Mouse (Mus musculus): ENCODE measurements around the gene Phykpl. TPM values are rescaled to one million over a fixed set of nuclear protein-coding genes. Genes with fewer than 3 reads are reported as not detected.

Phykpl gene
- polyA plus RNA-seq, 1 experiment from 2014 or later, result 22.2 TPM

DNA sequence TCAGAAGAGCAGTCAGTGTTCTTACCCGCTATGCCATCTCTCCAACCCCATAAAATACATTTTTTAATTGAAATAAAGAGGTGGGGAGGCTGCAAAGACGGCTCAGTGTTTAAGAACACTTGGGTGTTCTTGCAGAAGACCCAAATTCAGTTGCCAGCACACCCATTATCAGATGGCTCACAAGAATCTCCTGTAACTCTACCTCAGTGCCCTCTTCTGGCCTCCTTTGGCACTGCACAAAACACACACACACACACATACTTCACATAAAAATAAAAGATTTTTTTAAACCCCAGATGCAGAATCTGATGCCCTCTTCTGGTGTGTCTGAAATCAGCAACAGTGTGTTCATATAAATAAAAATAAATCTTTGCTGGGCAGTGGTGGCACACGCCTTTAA is 4.3 kb downstream of the Phykpl start:
- no peak overlapping the region for H3K4me3 ChIP-seq
- H3K27me3 ChIP-seq (replicated peaks), result no peaks in the 10 kb centered on the region
- peaks cover 33% of the 10 kb centered on the region for H3K4me1 ChIP-seq
- H3K9me3 ChIP-seq (replicated peaks), result no peaks in the 10 kb centered on the region
- ATAC-seq, result no peak
- WGBS (ENCODE audit: insufficient replicate concordance), result 91% methylated on average over 3 of the region's 3 CpGs
- H3K4me2 ChIP-seq, result no peak overlapping the region
- H3K9ac ChIP-seq, result no peak overlapping the region
- H3K36me3 ChIP-seq, result peaks cover 82% of the 10 kb centered on the region
- no peak overlapping the region for H3K27ac ChIP-seq

DNA sequence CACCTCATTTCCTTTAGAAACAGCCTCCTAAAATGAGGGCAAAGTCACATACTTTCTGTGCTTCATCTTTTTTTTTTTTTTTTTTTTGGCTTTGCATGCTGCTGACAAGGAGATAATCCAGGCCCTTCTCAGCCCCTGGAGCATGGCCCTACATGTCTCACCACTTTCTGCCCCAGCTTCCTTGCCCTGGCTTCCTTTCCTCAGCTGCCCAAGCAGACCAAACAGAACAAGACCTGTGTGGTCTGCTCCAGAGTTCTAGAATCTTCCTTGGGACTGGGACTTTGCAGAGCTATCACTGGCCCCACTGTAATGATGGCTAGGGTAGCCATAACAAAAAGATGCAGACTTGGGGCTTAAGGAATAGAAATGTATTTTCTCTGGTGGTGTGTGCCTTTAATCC is 5.4 kb downstream of the Phykpl start:
- no peak for ATAC-seq
- Histone ChIP-seq H3K27me3 (replicated peaks) (no peaks in the 10 kb centered on the region), H3K27ac (no peak overlapping the region), H3K9ac (no peak overlapping the region), H3K9me3 (replicated peaks) (no peaks in the 10 kb centered on the region), H3K4me3 (no peak overlapping the region), H3K36me3 (peaks cover 93% of the 10 kb centered on the region), H3K4me1 (peaks cover 27% of the 10 kb centered on the region), H3K4me2 (no peak overlapping the region)

DNA sequence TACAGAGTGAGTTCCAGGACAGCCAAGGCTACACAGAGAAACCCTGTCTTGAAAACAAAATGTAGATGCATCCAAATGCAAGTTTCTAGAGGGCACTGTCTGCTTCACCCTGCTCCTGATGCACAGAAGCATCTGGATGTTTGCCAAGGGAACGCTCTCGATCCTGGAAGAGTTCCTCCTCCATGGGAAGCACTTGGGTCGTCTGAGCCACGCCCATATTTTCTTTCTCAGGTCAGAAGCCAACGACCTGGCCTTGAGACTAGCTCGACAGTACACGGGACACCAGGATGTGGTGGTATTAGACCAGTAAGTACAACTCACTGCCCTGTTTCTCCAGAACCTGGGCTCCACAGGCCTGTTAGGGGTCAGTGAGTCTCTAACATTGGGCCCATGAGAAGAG is 6.6 kb downstream of the Phykpl start:
- H3K36me3 ChIP-seq, result peaks cover 100% of the 10 kb centered on the region
- H3K27ac ChIP-seq, result no peak overlapping the region
- H3K4me2 ChIP-seq, result no peak overlapping the region
- peaks cover 16% of the 10 kb centered on the region for H3K4me1 ChIP-seq
- H3K27me3 ChIP-seq (replicated peaks), result no peaks in the 10 kb centered on the region
- no peak overlapping the region for H3K9ac ChIP-seq
- no peak for ATAC-seq
- no peaks in the 10 kb centered on the region for H3K9me3 ChIP-seq (replicated peaks)
- no peak overlapping the region for H3K4me3 ChIP-seq
- WGBS (ENCODE audit: insufficient replicate concordance), result 75% methylated on average over 7 of the region's 7 CpGs

DNA sequence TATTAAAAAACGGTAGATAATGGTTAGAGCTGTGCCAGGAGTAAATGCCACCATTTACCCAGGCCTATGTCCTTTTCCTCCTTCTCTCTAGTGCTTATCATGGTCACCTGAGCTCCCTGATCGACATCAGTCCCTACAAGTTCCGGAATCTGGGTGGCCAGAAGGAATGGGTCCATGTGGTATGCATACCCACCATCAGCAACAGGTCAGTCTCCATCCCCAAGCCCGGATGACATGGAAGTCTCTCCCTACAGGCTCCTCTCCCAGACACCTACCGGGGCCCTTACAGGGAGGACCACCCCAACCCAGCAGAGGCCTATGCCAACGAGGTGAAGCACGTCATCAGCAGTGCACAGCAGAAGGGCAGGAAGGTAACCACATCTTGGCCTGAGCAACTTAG is 7.4 kb downstream of the Phykpl start:
- 84% methylated on average over 7 of the region's 7 CpGs for WGBS (ENCODE audit: insufficient replicate concordance)
- Histone ChIP-seq H3K4me1 (peaks cover 9% of the 10 kb centered on the region), H3K9ac (no peak overlapping the region), H3K9me3 (replicated peaks) (no peaks in the 10 kb centered on the region), H3K36me3 (peaks cover 100% of the 10 kb centered on the region), H3K4me2 (no peak overlapping the region), H3K27ac (no peak overlapping the region), H3K4me3 (no peak overlapping the region), H3K27me3 (replicated peaks) (no peaks in the 10 kb centered on the region)
- no peak for ATAC-seq

DNA sequence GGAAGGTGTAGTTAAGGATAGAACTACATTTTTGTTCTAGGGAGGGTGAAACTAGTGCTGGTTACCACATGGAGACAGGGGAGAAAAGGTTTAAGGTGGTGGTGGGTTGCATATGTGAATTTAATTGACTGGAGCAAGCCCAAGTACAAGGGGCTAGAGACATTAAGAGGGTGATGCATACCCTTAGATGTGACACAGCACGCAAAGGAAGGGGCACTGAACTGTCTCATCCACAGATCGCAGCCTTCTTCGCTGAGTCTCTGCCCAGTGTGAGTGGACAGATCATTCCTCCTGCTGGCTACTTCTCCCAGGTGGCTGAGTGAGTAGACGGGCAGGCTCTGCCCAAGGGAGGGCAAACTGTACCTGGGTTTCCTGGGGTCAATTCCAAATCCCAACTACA is 8.8 kb downstream of the Phykpl start:
- Histone ChIP-seq H3K36me3 (peaks cover 100% of the 10 kb centered on the region), H3K4me2 (no peak overlapping the region), H3K27me3 (replicated peaks) (no peaks in the 10 kb centered on the region), H3K4me3 (no peak overlapping the region), H3K27ac (0 out of 2 replicates have a peak overlapping the region, but pooled peaks have one; percentile 1), H3K9me3 (replicated peaks) (no peaks in the 10 kb centered on the region), H3K4me1 (peaks cover 9% of the 10 kb centered on the region; the same call in 1 of the 2 replicates), H3K9ac (no peak overlapping the region)
- WGBS (ENCODE audit: insufficient replicate concordance), result 88% methylated on average over 4 of the region's 4 CpGs
- ATAC-seq, result no peak

DNA sequence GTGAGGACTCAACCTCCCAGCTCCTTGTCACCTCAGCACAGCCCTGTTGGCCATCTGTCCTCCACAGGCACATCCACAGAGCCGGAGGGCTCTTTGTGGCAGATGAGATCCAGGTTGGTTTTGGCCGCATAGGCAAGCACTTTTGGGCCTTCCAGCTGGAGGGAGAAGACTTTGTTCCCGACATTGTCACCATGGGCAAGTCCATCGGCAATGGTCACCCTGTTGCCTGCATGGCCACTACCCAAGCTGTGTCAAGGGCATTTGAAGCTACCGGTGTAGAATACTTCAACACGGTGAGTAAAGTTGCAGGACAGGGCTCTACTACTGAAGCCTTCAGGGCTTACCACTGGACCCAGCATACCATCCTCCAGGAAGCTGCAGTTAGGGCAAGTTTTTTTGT is 9.3 kb downstream of the Phykpl start:
- Histone ChIP-seq H3K9ac (no peak overlapping the region), H3K4me2 (no peak overlapping the region), H3K27me3 (replicated peaks) (no peaks in the 10 kb centered on the region), H3K9me3 (replicated peaks) (no peaks in the 10 kb centered on the region), H3K4me3 (no peak overlapping the region), H3K27ac (no peak overlapping the region), H3K36me3 (peaks cover 100% of the 10 kb centered on the region), H3K4me1 (peaks cover 9% of the 10 kb centered on the region; the same call in 1 of the 2 replicates)
- 91% methylated on average over 6 of the region's 6 CpGs for WGBS (ENCODE audit: insufficient replicate concordance)
- no peak for ATAC-seq

DNA sequence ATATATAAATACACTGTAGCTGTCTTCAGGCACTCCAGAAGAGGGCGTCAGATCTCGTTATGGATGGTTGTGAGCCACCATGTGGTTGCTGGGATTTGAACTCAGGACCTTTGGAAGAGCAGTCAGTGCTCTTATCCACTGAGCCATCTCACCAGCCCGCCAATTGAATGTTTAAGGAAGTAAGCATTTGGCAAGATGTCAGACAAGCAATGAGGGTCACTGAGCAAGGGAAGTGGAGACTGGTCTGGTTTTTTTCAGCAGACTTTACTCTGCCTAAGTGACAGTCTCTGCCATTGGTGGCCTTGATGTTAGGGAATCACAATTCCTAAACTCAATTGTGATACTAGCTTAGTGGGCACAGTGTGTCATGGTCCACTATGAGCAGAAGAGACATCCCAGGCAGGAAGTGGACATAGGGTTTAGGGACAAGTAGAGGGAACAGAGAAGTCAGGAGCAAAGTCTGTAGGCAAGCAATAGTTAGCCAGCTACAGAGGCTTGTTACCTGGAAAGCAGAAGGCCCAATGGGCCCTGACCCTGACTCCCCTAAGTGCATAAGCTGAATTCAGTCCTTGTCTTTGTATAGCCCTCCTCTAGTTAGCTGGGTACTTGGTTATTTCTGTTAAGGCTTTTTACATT is 10.3 kb downstream of the Phykpl start:
- H3K4me1 ChIP-seq, result peaks cover 9% of the 10 kb centered on the region; the same call in 1 of the 2 replicates
- ATAC-seq, result no peak
- peak overlapping the region; percentile 23 for H3K27ac ChIP-seq

DNA sequence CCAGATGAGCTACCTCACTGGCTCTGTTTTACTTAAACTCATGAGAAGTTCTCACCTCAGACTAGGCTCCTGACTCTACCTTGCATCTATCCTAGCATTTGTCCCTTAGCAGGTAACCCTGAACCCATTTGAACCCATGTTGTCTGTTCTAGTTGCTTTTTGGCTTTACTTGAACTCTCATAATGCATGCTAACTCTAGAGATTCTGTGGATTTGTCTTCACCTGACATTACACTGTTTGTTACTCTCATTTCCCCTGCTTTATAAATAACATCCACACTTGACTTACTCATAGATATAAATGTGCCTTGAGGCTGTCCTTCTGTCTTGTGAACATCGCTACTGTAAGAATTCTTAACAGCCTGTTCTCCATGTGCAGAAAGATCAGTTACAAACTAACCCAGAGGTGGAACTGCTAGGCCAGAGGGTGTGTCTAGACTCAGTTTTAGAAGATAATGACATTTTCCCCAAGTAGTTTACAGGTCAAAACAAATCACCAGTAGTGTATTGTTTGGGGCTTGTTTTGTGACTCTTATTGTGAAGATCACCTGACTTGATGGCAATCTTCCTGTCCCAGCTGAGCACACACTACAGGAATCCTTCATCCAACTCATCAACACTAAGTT is 11.0 kb downstream of the Phykpl start:
- H3K9me3 ChIP-seq (replicated peaks), result no peaks in the 10 kb centered on the region
- H3K4me1 ChIP-seq, result peaks cover 9% of the 10 kb centered on the region; the same call in 1 of the 2 replicates
- no peak overlapping the region for H3K4me2 ChIP-seq
- H3K9ac ChIP-seq, result no peak overlapping the region
- no peaks in the 10 kb centered on the region for H3K27me3 ChIP-seq (replicated peaks)
- peak overlapping the region; percentile 23 for H3K27ac ChIP-seq
- no peak for ATAC-seq
- WGBS (ENCODE audit: insufficient replicate concordance), result 70% methylated on average over 1 of the region's 1 CpGs
- peaks cover 100% of the 10 kb centered on the region for H3K36me3 ChIP-seq
- no peak overlapping the region for H3K4me3 ChIP-seq

More for the DNA sequence above, 10.3 kb downstream of the Phykpl start:
- H3K36me3 ChIP-seq, result peaks cover 100% of the 10 kb centered on the region
- no peak overlapping the region for H3K9ac ChIP-seq
- no peak overlapping the region for H3K4me3 ChIP-seq
- WGBS (ENCODE audit: insufficient replicate concordance), result 64% methylated on average over 3 of the region's 3 CpGs
- H3K9me3 ChIP-seq (replicated peaks), result no peaks in the 10 kb centered on the region
- no peaks in the 10 kb centered on the region for H3K27me3 ChIP-seq (replicated peaks)
- no peak overlapping the region for H3K4me2 ChIP-seq

DNA sequence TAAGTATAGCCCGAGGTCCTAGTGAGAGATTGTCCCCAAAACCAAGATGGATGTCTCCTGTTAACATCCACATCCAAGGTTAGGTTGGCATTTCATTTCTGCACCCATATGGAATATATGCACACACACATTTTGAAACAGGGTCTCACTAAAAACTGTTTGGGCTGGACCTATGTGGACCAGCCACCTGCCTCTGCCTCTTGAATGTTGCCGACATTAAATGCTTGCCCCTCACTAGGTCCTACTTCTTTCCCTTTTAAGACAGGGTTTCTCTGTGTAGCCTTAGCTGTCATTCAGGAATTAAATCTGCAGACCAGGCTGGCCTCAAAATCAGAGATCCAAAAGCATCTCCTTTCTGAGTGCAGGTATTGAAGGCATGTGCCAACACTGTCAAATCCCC is 13.0 kb downstream of the Phykpl start:
- no peak overlapping the region for H3K4me3 ChIP-seq
- WGBS (ENCODE audit: insufficient replicate concordance), result 60% methylated on average over 2 of the region's 2 CpGs
- H3K4me1 ChIP-seq, result peaks cover 20% of the 10 kb centered on the region

DNA sequence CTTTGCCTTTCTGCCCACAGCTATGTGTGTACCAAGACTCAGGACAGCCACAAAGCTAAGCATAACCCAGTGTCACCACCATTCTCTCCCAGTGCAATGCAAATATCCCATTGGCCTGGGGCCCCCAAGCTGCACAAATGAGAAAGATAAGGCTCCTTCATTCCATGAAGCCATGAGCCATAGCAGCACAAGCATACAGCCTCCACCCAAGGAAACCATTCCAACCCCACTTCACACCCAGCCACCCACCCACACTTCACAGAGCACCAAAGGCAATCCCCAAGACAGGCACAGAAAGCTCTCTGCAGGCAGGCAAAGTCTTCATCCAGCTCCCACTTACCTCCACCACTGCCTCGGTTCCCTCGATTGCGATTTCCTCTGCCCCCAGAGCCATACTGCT is 17.7 kb downstream of the Phykpl start:
- peak overlapping the region; percentile 22; the same call in 1 of the 2 replicates for H3K9ac ChIP-seq
- H3K27ac ChIP-seq, result 0 out of 2 replicates have a peak overlapping the region, but pooled peaks have one; percentile 10
- no peak for ATAC-seq
- WGBS (ENCODE audit: insufficient replicate concordance), result 76% methylated on average over 3 of the region's 3 CpGs
- peaks cover 49% of the 10 kb centered on the region for H3K4me1 ChIP-seq
- H3K4me2 ChIP-seq, result peak overlapping the region; percentile 16
- H3K9me3 ChIP-seq (replicated peaks), result no peaks in the 10 kb centered on the region
- no peak overlapping the region; the same call in 1 of the 2 replicates for H3K4me3 ChIP-seq
- peaks cover 85% of the 10 kb centered on the region for H3K36me3 ChIP-seq
- no peaks in the 10 kb centered on the region for H3K27me3 ChIP-seq (replicated peaks)

More for the DNA sequence above, 13.0 kb downstream of the Phykpl start:
- Histone ChIP-seq H3K27ac (0 out of 2 replicates have a peak overlapping the region, but pooled peaks have one; percentile 12), H3K27me3 (replicated peaks) (no peaks in the 10 kb centered on the region), H3K9me3 (replicated peaks) (no peaks in the 10 kb centered on the region), H3K4me2 (no peak overlapping the region), H3K9ac (no peak overlapping the region), H3K36me3 (peaks cover 100% of the 10 kb centered on the region)
- no peak for ATAC-seq

DNA sequence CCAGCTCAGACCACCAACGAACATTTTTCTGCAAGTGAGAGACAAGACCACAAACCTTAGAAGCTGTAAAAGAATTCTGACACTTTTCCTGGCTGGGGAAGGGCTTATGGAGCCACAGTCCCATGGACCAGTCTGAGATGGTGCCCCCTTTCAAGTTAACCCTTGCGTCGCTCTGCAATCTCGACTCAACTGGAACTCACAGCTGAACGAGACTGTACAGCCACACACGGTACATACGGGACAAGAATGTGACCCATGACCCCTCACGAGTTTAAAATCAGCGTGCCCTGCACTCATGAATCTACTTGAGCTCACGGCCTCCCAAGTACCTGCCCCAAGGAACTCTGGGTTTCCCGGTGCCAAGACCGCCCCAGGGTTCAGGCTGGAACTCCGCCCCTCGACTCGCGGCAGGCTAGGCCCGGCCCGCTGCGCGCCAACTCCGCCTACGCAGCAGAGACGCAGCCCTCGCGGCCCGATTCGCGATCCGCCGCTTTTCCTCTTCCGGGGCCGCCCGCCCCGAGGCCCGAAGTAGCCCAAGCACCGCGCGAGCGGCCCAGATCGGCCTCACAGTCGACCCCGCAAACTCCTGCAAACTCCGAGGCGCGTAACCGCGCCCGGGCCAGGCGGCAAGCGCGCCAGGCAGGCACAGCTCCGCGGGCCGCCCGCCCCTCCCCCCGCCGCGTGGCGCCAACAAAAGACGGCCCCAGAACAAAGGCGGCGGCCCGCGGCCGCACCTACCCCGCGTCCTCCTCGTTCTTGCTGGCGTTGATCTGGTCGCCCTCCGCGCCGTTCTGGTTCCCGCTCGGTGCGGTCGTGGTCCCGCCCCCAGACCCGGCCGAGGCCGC is 21.3 kb downstream of the Phykpl start:
- H3K9me3 ChIP-seq (replicated peaks), result no peaks in the 10 kb centered on the region
- H3K36me3 ChIP-seq, result peaks cover 49% of the 10 kb centered on the region
- peak; percentile 73 for ATAC-seq
- H3K9ac ChIP-seq, result peak overlapping the region; percentile 99
- H3K27ac ChIP-seq, result peak overlapping the region; percentile 96
- under 1% methylated on average over 71 of the region's 81 CpGs for WGBS (ENCODE audit: insufficient replicate concordance)
- peak overlapping the region; percentile 93 for H3K4me2 ChIP-seq
- H3K4me1 ChIP-seq, result peaks cover 78% of the 10 kb centered on the region
- H3K27me3 ChIP-seq (replicated peaks), result no peaks in the 10 kb centered on the region
- H3K4me3 ChIP-seq, result peak overlapping the region; percentile 99

Data from liver, embryonic 12.5 days (tissue).